Comparison of ENCODE assay signal across 15 mouse cellular contexts in the genomic region with DNA sequence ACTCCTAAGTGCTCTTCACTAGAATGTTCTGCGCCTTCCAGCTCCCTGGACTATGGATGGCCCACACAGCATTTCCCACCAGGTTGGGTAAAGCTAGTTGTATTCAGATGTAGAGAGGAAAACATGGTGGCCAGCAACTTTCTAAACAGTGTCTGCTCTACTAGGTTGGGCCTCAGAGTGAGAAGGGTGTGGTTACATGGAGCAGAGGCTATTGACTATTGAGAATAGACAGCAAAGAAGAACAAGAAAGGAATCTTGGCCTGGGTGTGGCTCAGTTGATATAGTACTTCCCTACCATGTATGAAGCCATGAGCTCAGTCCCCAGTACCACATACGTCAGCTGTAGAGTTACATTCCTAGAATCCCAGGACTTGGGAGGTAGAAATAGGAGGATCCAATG.
"Had no signal": no experiment of that assay in that cellular context is flagged by ENCODE, and none has a peak within 500 bp of the region (broad histone marks: within the 10 kb centered on the region; RNA-seq: fewer than 3 reads in every experiment).

No protein-coding gene starts in this region.

- H3K4me3 ChIP-seq: kidney, embryonic 15.5 days; left cerebral cortex, adult 2 months; liver, embryonic 13.5 days; neural tube, embryonic 12.5 days; neural tube, embryonic 15.5 days had no signal

- H3K4me2 ChIP-seq: kidney, embryonic 15.5 days; liver, embryonic 13.5 days; midbrain, embryonic 11.5 days; neural tube, embryonic 12.5 days; neural tube, embryonic 15.5 days had no signal

- H3K27me3 ChIP-seq: kidney, embryonic 15.5 days; liver, embryonic 13.5 days; neural tube, embryonic 12.5 days; neural tube, embryonic 15.5 days had no signal

- H3K36me3 ChIP-seq: liver, embryonic 13.5 days had no signal

- H3K4me1 ChIP-seq: kidney, embryonic 15.5 days; neural tube, embryonic 12.5 days; neural tube, embryonic 15.5 days had no signal

- DNase-seq: kidney, adult 8-10 months; kidney, postnatal 10 days; layer of hippocampus, postnatal 36 days; liver, embryonic 13.5 days; lung, adult 2 months; lung, postnatal 14 days; lung, postnatal 4 days; midbrain, embryonic 14.5 days; right cerebral cortex, postnatal 25 days; thymus, postnatal 25 days had no signal

- H3K9ac ChIP-seq: kidney, embryonic 15.5 days; liver, embryonic 13.5 days; neural tube, embryonic 12.5 days; neural tube, embryonic 15.5 days had no signal

- H3K9me3 ChIP-seq: kidney, embryonic 15.5 days; liver, embryonic 13.5 days; neural tube, embryonic 12.5 days; neural tube, embryonic 15.5 days had no signal

- H3K27ac ChIP-seq: kidney, embryonic 15.5 days; left cerebral cortex, adult 2 months; liver, embryonic 13.5 days; neural tube, embryonic 12.5 days; neural tube, embryonic 15.5 days had no signal
